Mouse (Mus musculus) liver, adult 2 months (tissue): ENCODE measurements around the gene Prdx2. TPM values are rescaled to one million over a fixed set of nuclear protein-coding genes. Genes with fewer than 3 reads are reported as not detected.

ENCODE experiments used
- DNase-seq: peaks from one replicate; pipeline ENCODE4 v3.0.0-alpha.2; 2011; ENCODE audit warnings: low read depth, low spot score; ENCODE audit errors: extremely low read depth
- H3K27ac ChIP-seq: fragments of 200-500 bp; replicated peaks from 2 replicates; pipeline ENCODE4 v1.5.1; 2012; ENCODE audit warnings: low read depth, mild to moderate bottlenecking, control low read depth, inconsistent platforms, low read length; ENCODE audit not compliant: insufficient read depth
- H3K27me3 ChIP-seq: fragments of 200-500 bp; 2 replicates; pipeline ENCODE4 v1.6.1; 2012; ENCODE audit warnings: mild to moderate bottlenecking, moderate library complexity, low read length, inconsistent platforms; ENCODE audit not compliant: control insufficient read depth, insufficient read depth
- H3K36me3 ChIP-seq: fragments of 200-500 bp; 2 replicates; pipeline ENCODE4 v1.6.1; 2012; ENCODE audit warnings: low read length, inconsistent platforms; ENCODE audit not compliant: control insufficient read depth, insufficient read depth
- H3K4me1 ChIP-seq: fragments of 200-500 bp; 2 replicates; pipeline ENCODE4 v1.6.1; 2011; ENCODE audit warnings: low read length; ENCODE audit not compliant: control insufficient read depth, insufficient read depth
- H3K4me3 ChIP-seq: fragments of 200-500 bp; 2 replicates; pipeline ENCODE4 v1.5.1; 2011; ENCODE audit warnings: low read depth, mild to moderate bottlenecking, control low read depth, low read length, moderate library complexity; ENCODE audit not compliant: insufficient read depth
- H3K79me2 ChIP-seq: fragments of 200-500 bp; 2 replicates; pipeline ENCODE4 v1.6.1; 2012; ENCODE audit warnings: inconsistent platforms, mild to moderate bottlenecking, low read length, moderate library complexity; ENCODE audit not compliant: control insufficient read depth, insufficient read depth
- H3K9ac ChIP-seq: fragments of 200-500 bp; 2 replicates; pipeline ENCODE4 v1.6.1; 2012; ENCODE audit warnings: low read depth, mild to moderate bottlenecking, control low read depth, inconsistent platforms, low read length
- CTCF ChIP-seq: fragments of 200-500 bp; IDR thresholded peaks from 2 replicates; pipeline ENCODE4 v1.5.1; 2011; ENCODE audit warnings: low read depth, low read length, control low read depth
- POLR2A ChIP-seq: fragments of 200-500 bp; IDR thresholded peaks from 2 replicates; pipeline ENCODE4 v1.6.1; 2011; ENCODE audit warnings: low read length, control low read depth; ENCODE audit not compliant: insufficient read depth; ENCODE audit errors: extremely low read depth
- WGBS: fragments of 180-500 bp; shearing (Covaris S2); methylation state at CpG from one replicate; pipeline ENCODE4 v1.1.7; 2018; 5-methylcytosine and 5-hydroxymethylcytosine counted together
- polyA plus RNA-seq: library from polyadenylated mRNA; depleted of rRNA; stranded (reverse); fragments of >200 nt; gene quantifications from 2 replicates; pipeline ENCODE4 v1.2.3, GENCODE M21; 2012
- total RNA-seq: library from RNA; depleted of rRNA; stranded (reverse); fragments of >200 nt; gene quantifications from 2 replicates; pipeline ENCODE4 v1.2.3, GENCODE M21; 2014

Gene Prdx2
- total and polyA plus RNA-seq, 2 experiments = 110 to 135 TPM

- peaks cover 3% of the 10 kb centered on the region for H3K36me3 ChIP-seq
- H3K4me3 ChIP-seq = no peak overlapping the region
- H3K9ac ChIP-seq = no peak overlapping the region
- H3K27ac ChIP-seq = no peak overlapping the region
- WGBS = 80% methylated on average over 5 of the region's 5 CpGs
- H3K27me3 ChIP-seq = no peaks in the 10 kb centered on the region
- no peaks in the 10 kb centered on the region for H3K79me2 ChIP-seq
- no peak for TF ChIP-seq CTCF
- TF ChIP-seq POLR2A = no peak
- H3K4me1 ChIP-seq = peaks cover 26% of the 10 kb centered on the region
- no peak for DNase-seq
Measured at GRCm38 (mm10) chr8:84970913-84971312, 1.5 kb downstream of the Prdx2 start.

GRCm38 (mm10) chr8:84973079-84973478 lies 3.7 kb downstream of the Prdx2 start:
- Histone ChIP-seq H3K27ac (peak overlapping the region; percentile 51), H3K27me3 (no peaks in the 10 kb centered on the region), H3K9ac (no peak overlapping the region), H3K4me1 (peaks cover 26% of the 10 kb centered on the region), H3K36me3 (peaks cover 3% of the 10 kb centered on the region), H3K79me2 (peaks cover 8% of the 10 kb centered on the region; the same call in 1 of the 2 replicates), H3K4me3 (no peak overlapping the region)
- DNase-seq = no peak
- TF ChIP-seq CTCF = no peak
- no peak for TF ChIP-seq POLR2A
- 88% methylated on average over 1 of the region's 1 CpGs for WGBS

- peak overlapping the region; percentile 61 for H3K27ac ChIP-seq
- H3K4me1 ChIP-seq = peaks cover 22% of the 10 kb centered on the region
- DNase-seq = peak; percentile 96
- H3K9ac ChIP-seq = no peak overlapping the region
- H3K27me3 ChIP-seq = no peaks in the 10 kb centered on the region
- 26% methylated on average over 4 of the region's 4 CpGs for WGBS
- TF ChIP-seq POLR2A (no peak), CTCF (peak; percentile 61; the same call in 1 of the 2 replicates)
- H3K36me3 ChIP-seq = peaks cover 3% of the 10 kb centered on the region
- peaks cover 10% of the 10 kb centered on the region; the same call in 1 of the 2 replicates for H3K79me2 ChIP-seq
- no peak overlapping the region for H3K4me3 ChIP-seq
Measured at GRCm38 (mm10) chr8:84973803-84974542, 4.6 kb downstream of the Prdx2 start.

- Histone ChIP-seq H3K79me2 (peaks cover 10% of the 10 kb centered on the region; the same call in 1 of the 2 replicates), H3K4me3 (no peak overlapping the region), H3K36me3 (peaks cover 3% of the 10 kb centered on the region), H3K9ac (no peak overlapping the region), H3K4me1 (peaks cover 22% of the 10 kb centered on the region), H3K27ac (peak overlapping the region; percentile 61), H3K27me3 (no peaks in the 10 kb centered on the region)
- 39% methylated on average over 8 of the region's 8 CpGs for WGBS
- no peak for TF ChIP-seq CTCF
- TF ChIP-seq POLR2A = no peak
- DNase-seq = no peak
Measured at GRCm38 (mm10) chr8:84974543-84975142, 5.3 kb downstream of the Prdx2 start.

GRCm38 (mm10) chr8:84975434-84975833 lies 6.0 kb downstream of the Prdx2 start:
- peaks cover 3% of the 10 kb centered on the region for H3K36me3 ChIP-seq
- peaks cover 18% of the 10 kb centered on the region for H3K4me1 ChIP-seq
- peaks cover 10% of the 10 kb centered on the region; the same call in 1 of the 2 replicates for H3K79me2 ChIP-seq
- 26% methylated on average over 7 of the region's 7 CpGs for WGBS
- H3K9ac ChIP-seq = peak overlapping the region; percentile 68
- TF ChIP-seq CTCF = peak; percentile 78
- TF ChIP-seq POLR2A = no peak
- no peak overlapping the region; the same call in 1 of the 2 replicates for H3K4me3 ChIP-seq
- peak overlapping the region; percentile 84 for H3K27ac ChIP-seq
- no peaks in the 10 kb centered on the region for H3K27me3 ChIP-seq
- DNase-seq = peak; percentile 39
